Mouse (Mus musculus): ENCODE data around the gene Zmynd15. TPM values are rescaled to one million over a fixed set of nuclear protein-coding genes. Genes with fewer than 3 reads are reported as not detected.
"Not testable (repeated sequence)": the region's sequence is repeated elsewhere in the genome, so short reads cannot be mapped to it uniquely, and the experiment has no call there.

Gene Zmynd15
- polyA plus RNA-seq, 1 experiment from 2014 or later = 0.73 TPM

DNA sequence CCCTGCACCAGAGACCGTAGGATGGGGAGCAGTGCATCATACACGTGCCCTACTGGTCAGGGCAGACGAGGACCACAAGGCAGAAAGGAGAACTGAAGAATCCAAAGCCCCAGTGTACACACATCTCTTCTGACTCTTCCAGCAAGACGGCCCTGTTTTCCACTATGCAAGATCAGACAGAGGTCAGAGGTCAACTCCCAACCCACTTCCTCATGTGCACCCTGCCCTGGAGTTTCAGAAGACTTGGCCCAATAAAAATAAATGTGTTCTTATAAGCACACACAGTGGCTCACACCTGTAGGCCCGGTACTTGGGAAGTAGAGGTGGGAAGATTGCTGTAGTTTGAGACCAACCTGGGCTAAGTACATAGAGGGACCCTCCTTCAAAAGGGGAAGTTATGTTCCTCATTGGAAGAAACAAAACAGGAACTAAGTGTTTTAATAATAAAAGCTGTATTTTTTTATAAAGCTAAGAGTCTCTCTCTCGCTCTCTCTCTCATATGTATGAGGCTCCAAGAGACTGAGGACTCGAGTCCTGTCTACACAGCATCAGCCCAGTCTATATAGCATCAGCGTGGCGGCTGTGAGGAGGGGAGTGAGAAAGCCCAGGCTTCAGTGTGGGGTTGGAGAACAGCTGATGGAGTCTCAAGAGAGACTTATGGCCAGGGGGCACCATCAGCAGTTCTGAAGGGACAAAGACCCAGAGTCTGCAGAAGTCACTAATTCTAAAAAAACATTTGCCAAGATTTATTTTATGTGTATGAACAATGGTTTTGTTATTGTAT is 5.8 kb upstream of the Zmynd15 start:
- H3K9me3 ChIP-seq = no peaks in the 10 kb centered on the region
- peaks cover 12% of the 10 kb centered on the region for H3K4me1 ChIP-seq
- H3K27me3 ChIP-seq (ENCODE audit: insufficient read depth, poor library complexity, severe bottlenecking) = peaks cover 5% of the 10 kb centered on the region
- no peak for DNase-seq (ENCODE audit: low spot score)
- no peak overlapping the region for H3K27ac ChIP-seq
- 87% methylated on average over 9 of the region's 9 CpGs for WGBS
- no peak overlapping the region for H3K4me3 ChIP-seq
- peaks cover 11% of the 10 kb centered on the region; the same call in 1 of the 2 replicates for H3K36me3 ChIP-seq

DNA sequence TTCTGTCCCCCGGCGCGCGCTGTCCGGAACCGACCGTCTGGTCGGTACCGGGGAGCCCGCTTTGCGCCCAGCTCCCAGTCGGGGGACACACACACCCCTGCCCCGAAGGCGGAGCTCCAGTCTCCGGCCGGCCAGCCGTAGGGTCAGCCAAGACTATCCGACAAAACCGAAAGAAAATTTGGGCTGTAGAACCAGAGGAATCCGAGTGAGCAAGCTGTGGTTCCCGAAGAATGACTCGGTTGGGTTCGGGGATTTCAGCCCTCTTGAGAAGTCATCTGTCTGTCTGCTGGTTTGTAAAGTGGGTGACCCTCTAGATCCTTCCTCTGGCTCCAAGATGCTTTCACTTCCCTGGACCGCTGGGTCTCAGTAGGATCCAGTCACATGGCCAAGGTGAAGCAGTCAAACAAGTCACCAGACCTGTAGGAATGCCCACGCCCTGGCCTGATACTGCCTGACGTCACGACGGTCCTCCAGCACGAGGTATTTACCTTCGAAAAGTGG is 418 bp downstream of the Zmynd15 start, which contains the start of gene Cxcl16:
Cxcl16 (minus strand) TSS at position 384 of the 501 bp plus-strand sequence.
- Histone ChIP-seq H3K4me1 (peaks cover 16% of the 10 kb centered on the region), H3K9me3 (no peaks in the 10 kb centered on the region), H3K4me3 (peak within 1 kb of the TSS; percentile 77), H3K27ac (peak within 1 kb of the TSS; percentile 79), H3K36me3 (0 out of 2 replicates have a peak, but pooled peaks cover 9% of the 10 kb centered on the region), H3K27me3 (ENCODE audit: insufficient read depth, poor library complexity, severe bottlenecking) (peaks cover 59% of the 10 kb centered on the region)
- DNase-seq (ENCODE audit: low spot score) = no peak
- WGBS = 3% methylated on average over 30 of the region's 30 CpGs

DNA sequence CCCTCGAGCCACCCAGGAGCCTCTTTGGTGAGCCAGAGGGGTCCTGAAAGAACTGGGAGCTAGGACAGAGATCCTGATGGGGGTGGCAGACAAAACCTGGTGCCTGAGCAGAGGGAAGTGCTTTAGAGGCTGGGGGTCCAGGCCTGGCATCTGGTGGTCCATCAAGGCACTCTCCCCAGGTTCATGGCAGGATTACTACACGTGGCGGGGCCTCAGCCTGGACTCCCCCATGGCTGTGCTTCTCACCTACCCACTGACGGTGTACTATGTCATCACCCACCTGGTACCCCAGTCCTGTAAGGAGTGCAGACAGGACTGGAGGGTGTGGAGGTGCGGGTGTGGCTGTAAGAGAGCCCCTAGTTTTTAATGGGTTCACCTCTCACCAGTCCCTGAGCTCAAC is 4.7 kb downstream of the Zmynd15 start:
- 76% methylated on average over 5 of the region's 5 CpGs for WGBS
- H3K27ac ChIP-seq = no peak overlapping the region
- H3K4me1 ChIP-seq = peaks cover 29% of the 10 kb centered on the region
- no peak for DNase-seq (ENCODE audit: low spot score)
- H3K9me3 ChIP-seq = no peaks in the 10 kb centered on the region
- peaks cover 76% of the 10 kb centered on the region for H3K27me3 ChIP-seq (ENCODE audit: insufficient read depth, poor library complexity, severe bottlenecking)
- no peaks in the 10 kb centered on the region for H3K36me3 ChIP-seq
- H3K4me3 ChIP-seq = no peak overlapping the region

DNA sequence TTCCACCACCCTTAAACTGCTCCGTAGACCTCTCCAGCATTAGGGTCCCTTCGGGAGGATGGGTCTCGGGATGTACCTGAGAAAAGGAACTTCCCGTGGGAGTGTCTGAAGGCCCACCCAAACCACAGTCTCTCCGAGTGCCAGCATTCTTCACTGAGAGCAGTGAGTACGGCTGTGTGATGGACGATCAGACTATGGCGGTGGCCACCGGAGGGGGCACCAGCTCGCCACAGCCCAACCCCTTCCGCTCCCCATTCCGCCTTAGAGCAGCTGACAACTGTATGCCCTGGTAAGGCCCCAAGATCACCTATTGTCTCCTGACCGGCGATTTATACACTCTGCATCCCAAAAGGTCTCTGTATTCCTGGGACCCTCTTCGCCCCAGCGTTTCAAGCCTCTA is 6.0 kb downstream of the Zmynd15 start:
- H3K27me3 ChIP-seq (ENCODE audit: insufficient read depth, poor library complexity, severe bottlenecking) = peaks cover 64% of the 10 kb centered on the region
- 18% methylated on average over 16 of the region's 16 CpGs for WGBS
- peaks cover 19% of the 10 kb centered on the region for H3K4me1 ChIP-seq
- H3K27ac ChIP-seq = peak overlapping the region; percentile 83
- H3K4me3 ChIP-seq = peak overlapping the region; percentile 53
- no peaks in the 10 kb centered on the region for H3K36me3 ChIP-seq
- no peak for DNase-seq (ENCODE audit: low spot score)
- H3K9me3 ChIP-seq = no peaks in the 10 kb centered on the region

DNA sequence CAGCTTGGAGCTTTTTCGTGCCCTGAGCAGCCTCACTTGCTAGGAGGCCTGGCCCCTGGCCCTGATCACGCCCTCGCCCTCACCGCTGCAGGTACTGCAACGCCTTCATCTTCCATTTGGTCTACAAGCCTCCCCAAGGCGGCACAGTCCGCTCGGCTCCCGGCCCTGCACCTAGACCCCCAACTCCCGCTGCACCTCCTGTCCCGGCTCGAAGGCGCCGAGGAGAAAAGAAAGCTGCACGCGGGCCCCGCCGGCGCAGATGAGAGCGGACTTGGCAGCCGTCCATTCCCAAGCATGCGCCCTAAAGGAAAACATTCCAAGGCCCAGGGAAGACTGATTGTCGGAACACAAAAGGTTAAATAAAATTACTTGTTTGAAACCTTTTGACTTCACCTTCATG is 6.6 kb downstream of the Zmynd15 start:
- H3K9me3 ChIP-seq = no peaks in the 10 kb centered on the region
- H3K27me3 ChIP-seq (ENCODE audit: insufficient read depth, poor library complexity, severe bottlenecking) = peaks cover 58% of the 10 kb centered on the region
- H3K4me1 ChIP-seq = peaks cover 19% of the 10 kb centered on the region
- peak overlapping the region; percentile 83 for H3K27ac ChIP-seq
- no peak for DNase-seq (ENCODE audit: low spot score)
- 11% methylated on average over 23 of the region's 23 CpGs for WGBS
- peak overlapping the region; percentile 53 for H3K4me3 ChIP-seq
- H3K36me3 ChIP-seq = no peaks in the 10 kb centered on the region

DNA sequence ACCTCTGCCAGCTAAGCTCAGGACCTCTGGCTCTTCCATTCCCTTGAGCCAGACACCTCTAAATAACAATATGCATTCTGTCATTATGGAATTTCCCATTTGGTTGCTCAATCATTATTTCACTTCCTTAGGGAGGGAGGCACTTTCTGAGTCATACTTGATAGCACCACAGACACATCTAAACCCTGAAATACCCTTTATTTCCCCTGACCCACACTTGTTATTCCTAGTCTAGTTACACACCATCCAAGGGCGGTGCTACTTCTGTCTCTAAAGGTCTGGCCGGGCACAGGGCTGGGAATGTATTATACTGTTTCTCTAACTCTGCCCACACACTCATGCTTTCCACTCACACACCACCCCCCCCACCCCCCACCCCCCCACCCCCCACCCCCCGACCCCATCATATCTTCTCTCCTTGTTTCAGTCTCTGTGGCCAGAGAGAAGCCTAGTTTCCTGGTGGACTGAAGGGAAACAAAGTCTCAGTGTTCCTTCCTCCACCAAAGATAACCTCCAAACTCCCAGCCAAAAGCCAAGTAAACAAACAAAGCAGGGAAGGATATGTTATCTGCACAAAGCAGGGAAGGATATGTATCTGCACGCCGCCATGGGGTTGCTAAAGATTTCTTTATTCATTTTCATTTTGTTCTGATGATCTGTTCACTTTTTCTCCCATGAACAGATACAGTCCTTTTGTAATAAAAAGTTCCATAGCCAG is 8.8 kb downstream of the Zmynd15 start:
- 51% methylated on average over 5 of the region's 5 CpGs for WGBS
- Histone ChIP-seq H3K4me3 (no peak overlapping the region), H3K27ac (peak overlapping the region; percentile 44; the same call in 1 of the 2 replicates), H3K36me3 (no peaks in the 10 kb centered on the region), H3K4me1 (peaks cover 19% of the 10 kb centered on the region), H3K27me3 (ENCODE audit: insufficient read depth, poor library complexity, severe bottlenecking) (peaks cover 44% of the 10 kb centered on the region), H3K9me3 (no peaks in the 10 kb centered on the region)
- no peak for DNase-seq (ENCODE audit: low spot score)

DNA sequence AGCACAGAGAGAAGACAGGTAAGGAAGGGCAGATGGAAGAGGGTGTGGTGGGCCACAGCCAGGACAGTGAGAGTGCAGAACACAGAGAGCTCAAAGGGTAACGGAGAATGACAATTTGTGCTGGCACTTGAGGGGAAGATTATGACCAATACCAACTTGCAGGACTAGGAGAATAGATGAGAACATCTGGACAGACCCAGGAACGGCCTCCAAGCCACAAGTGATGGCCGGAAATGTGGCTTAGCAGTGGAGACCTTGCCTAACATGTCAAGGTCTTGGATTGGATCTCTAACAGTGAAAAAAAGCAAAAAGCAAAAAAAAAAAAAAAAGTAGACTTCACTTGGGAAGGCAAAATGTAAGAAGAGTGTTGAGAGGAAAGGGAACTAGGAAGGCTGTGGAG is 10.5 kb downstream of the Zmynd15 start:
- H3K27ac ChIP-seq = no peak overlapping the region
- WGBS = 80% methylated on average over 3 of the region's 3 CpGs

DNA sequence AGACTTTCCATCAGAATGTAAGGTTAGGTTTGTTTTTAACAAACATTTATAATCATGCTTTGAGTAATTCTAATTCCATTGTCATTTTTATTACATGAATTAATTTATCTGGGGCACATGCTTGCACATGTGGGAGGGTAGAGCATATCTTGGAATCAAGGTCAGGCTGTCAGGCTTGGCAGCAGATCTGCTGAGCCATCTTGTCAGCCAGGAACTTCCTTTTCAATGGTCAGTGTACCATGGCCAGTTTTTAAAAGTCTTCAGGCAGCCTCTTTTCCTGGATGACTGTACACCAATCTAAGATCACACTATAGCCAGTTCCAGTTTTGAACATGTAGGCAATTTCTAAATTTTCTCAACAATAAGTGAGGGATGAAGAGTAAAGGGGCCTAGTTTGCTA is 13.5 kb downstream of the Zmynd15 start:
- Histone ChIP-seq H3K4me1 (0 out of 2 replicates have a peak, but pooled peaks cover 3% of the 10 kb centered on the region), H3K4me3 (no peak overlapping the region), H3K27ac (no peak overlapping the region), H3K9me3 (no peaks in the 10 kb centered on the region), H3K36me3 (no peaks in the 10 kb centered on the region), H3K27me3 (ENCODE audit: insufficient read depth, poor library complexity, severe bottlenecking) (no peaks in the 10 kb centered on the region)
- no peak for DNase-seq (ENCODE audit: low spot score)

More for the DNA sequence above, 10.5 kb downstream of the Zmynd15 start:
- Histone ChIP-seq H3K27me3 (ENCODE audit: insufficient read depth, poor library complexity, severe bottlenecking) (peaks cover 27% of the 10 kb centered on the region), H3K9me3 (no peaks in the 10 kb centered on the region), H3K4me3 (no peak overlapping the region), H3K4me1 (peaks cover 19% of the 10 kb centered on the region), H3K36me3 (no peaks in the 10 kb centered on the region)
- no peak for DNase-seq (ENCODE audit: low spot score)

DNA sequence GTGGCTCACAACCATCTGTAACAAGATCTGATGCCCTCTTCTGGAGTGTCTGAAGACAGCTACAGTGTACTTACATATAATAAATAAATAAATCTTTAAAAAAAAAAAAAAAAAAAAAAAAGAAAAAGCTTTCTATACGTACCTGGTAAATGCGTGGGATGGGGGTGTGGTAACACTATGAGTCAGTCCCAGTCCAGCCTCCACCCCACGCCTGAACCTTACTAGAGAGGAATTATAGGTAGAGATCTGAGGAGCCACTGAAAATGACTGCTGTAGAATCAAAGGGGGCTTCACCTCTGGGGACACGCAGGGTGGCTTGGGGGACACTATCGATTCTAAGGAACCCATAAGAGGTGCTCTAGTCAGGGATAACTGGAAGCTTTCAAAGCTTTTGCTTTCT is 14.1 kb downstream of the Zmynd15 start:
- H3K27ac ChIP-seq; DNase-seq (ENCODE audit: low spot score): not testable (repeated sequence)
- WGBS = 86% methylated on average over 5 of the region's 5 CpGs

DNA sequence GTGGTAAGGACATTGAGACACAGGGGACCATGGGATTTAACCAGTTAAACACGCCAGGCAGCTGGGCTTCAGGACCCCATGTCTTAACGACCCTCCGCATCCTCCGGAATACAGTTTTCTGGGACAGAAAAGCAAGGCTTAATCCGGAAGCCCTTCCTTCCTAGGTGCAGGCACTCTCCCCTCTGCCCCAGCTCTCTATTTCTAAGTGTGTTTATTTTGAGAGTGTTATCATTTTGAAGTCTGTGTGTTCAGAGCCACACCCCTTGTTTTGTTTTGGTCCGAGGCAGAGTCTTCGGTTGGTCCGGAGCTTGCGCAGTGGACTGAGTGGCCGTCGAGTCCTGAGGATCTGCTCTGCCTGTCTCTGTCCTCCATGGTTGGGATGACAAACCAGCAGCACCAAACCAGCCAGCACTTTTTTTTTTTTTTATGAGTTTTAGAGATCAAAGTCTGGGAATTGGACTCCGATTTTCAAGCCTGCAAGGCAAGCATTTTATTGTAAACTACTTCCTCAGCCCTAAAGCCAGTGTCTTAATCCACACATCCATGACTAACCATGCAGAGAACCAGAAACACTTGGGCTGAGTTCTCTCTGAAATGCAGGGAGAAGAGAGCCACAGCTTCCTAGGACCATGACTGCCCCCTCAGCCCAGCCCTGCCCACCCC is 15.8 kb downstream of the Zmynd15 start:
- H3K4me3 ChIP-seq = no peak overlapping the region
- no peak for DNase-seq (ENCODE audit: low spot score)
- no peaks in the 10 kb centered on the region for H3K9me3 ChIP-seq
- no peaks in the 10 kb centered on the region for H3K27me3 ChIP-seq (ENCODE audit: insufficient read depth, poor library complexity, severe bottlenecking)
- no peak overlapping the region for H3K27ac ChIP-seq
- no peaks in the 10 kb centered on the region for H3K36me3 ChIP-seq
- H3K4me1 ChIP-seq = 0 out of 2 replicates have a peak, but pooled peaks cover 3% of the 10 kb centered on the region
- 56% methylated on average over 12 of the region's 12 CpGs for WGBS

More for the DNA sequence above, 14.1 kb downstream of the Zmynd15 start:
- H3K4me3 ChIP-seq; H3K27me3 ChIP-seq (ENCODE audit: insufficient read depth, poor library complexity, severe bottlenecking); H3K9me3 ChIP-seq; H3K36me3 ChIP-seq; H3K4me1 ChIP-seq: not testable (repeated sequence)

DNA sequence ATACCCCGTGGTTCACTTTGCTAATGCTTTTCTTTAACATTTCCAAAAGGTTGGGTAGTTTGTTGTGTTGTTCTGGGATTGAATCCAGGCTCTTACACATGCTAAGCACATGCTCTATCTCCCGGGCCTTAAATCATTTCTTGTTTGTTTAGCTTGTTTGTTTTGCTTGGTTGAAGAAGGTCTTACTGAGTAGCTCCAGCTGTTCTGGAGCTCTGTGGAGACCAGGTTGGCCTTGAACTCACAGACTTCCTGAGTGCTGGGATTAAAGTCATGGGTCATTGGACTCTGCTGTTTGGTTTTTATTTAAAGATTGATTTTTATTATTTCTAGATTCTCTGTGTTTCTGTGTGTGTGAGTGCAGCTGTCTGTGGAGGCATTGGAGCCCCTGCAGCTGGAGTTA is 26.3 kb downstream of the Zmynd15 start:
- no peaks in the 10 kb centered on the region for H3K4me1 ChIP-seq
- H3K4me3 ChIP-seq = no peak overlapping the region
- H3K36me3 ChIP-seq = no peaks in the 10 kb centered on the region
- DNase-seq (ENCODE audit: low spot score) = no peak
- no peak overlapping the region for H3K27ac ChIP-seq
- 64% methylated on average over 2 of the region's 2 CpGs for WGBS
- H3K9me3 ChIP-seq = no peaks in the 10 kb centered on the region
- H3K27me3 ChIP-seq (ENCODE audit: insufficient read depth, poor library complexity, severe bottlenecking) = no peaks in the 10 kb centered on the region

DNA sequence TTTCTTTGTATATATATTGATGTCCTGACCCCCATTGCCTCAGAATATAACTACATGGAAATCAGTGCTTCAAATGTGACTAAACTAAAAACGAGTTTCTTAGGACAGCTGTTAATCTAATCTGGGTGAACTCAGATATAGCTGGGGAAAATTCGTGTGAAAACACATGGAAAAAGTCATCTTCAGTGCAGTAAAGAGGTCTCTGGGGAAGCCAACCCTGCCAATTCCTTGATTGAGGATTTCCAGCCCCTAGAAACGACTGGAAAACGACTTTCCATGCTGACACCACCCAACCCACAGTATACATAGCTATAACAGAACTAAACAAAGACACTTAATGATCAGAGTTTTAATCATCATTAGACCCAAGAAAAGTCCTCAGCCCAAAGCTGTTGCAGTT is 28.6 kb downstream of the Zmynd15 start:
- 32% methylated on average over 4 of the region's 4 CpGs for WGBS
- DNase-seq (ENCODE audit: low spot score) = no peak
- no peak overlapping the region for H3K27ac ChIP-seq
- H3K9me3 ChIP-seq = peaks cover 4% of the 10 kb centered on the region; the same call in 1 of the 2 replicates
- H3K36me3 ChIP-seq = no peaks in the 10 kb centered on the region
- H3K27me3 ChIP-seq (ENCODE audit: insufficient read depth, poor library complexity, severe bottlenecking) = no peaks in the 10 kb centered on the region
- no peaks in the 10 kb centered on the region for H3K4me1 ChIP-seq
- H3K4me3 ChIP-seq = no peak overlapping the region

DNA sequence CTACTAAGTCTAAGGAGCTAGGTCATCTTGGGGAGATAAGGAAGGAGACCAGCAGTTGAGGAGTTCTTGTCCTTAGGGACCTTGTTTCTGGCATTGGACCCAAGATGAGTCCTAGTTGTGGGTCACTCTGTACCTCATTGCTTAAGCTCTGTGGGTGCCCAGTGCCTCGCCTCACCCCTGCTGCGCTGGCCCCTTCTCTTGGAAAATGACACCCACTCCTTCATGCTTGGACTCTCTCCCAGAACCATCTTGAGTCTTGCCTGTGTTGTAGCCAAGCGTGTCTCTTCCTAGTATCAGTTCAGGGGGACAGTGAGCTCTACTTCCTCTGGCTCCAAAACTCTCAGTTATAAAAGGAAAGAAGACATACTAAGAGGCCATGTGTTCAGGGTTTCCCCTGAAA is 29.9 kb downstream of the Zmynd15 start:
- WGBS = 80% methylated on average over 3 of the region's 3 CpGs
- H3K4me3 ChIP-seq = no peak overlapping the region
- H3K27me3 ChIP-seq (ENCODE audit: insufficient read depth, poor library complexity, severe bottlenecking) = no peaks in the 10 kb centered on the region
- H3K27ac ChIP-seq = no peak overlapping the region
- peaks cover 4% of the 10 kb centered on the region; the same call in 1 of the 2 replicates for H3K9me3 ChIP-seq
- H3K4me1 ChIP-seq = no peaks in the 10 kb centered on the region
- DNase-seq (ENCODE audit: low spot score) = no peak
- H3K36me3 ChIP-seq = no peaks in the 10 kb centered on the region

Measured in heart, embryonic 10.5 days (tissue).